Mouse (Mus musculus): ENCODE data around the gene Sox8. TPM values are rescaled to one million over a fixed set of nuclear protein-coding genes. Genes with fewer than 3 reads are reported as not detected.
A peak's percentile ranks its signal among the peaks of the same experiment; 100 is the strongest.

The Sox8 gene
- polyA plus RNA-seq, 1 experiment = not detected

- H3K4me3 ChIP-seq (ENCODE audit: insufficient read depth, low read depth, low read length) = no peak overlapping the region
- no peak for TF ChIP-seq CTCF (IDR thresholded peaks at IDR 0.05; ENCODE audit: insufficient read depth, low read depth, low read length)
- TF ChIP-seq POLR2A (IDR thresholded peaks at IDR 0.05; ENCODE audit: insufficient read depth, low read depth, low read length) = no peak
- H3K4me1 ChIP-seq (ENCODE audit: control insufficient read depth, insufficient read depth, low read length) = peaks cover 44% of the 10 kb centered on the region
- 38% methylated on average over 6 of the region's 6 CpGs for WGBS
- 0 out of 2 replicates have a peak overlapping the region, but pooled peaks have one; percentile 24 for H3K27ac ChIP-seq (ENCODE audit: insufficient read depth, low read depth, low read length)
These were observed 5.2 kb downstream of the Sox8 start for GRCm38 (mm10) chr17:25565244-25565643.

- Histone ChIP-seq H3K27ac (ENCODE audit: insufficient read depth, low read depth, low read length) (no peak overlapping the region), H3K4me1 (ENCODE audit: control insufficient read depth, insufficient read depth, low read length) (peaks cover 37% of the 10 kb centered on the region), H3K4me3 (ENCODE audit: insufficient read depth, low read depth, low read length) (no peak overlapping the region)
- WGBS = 65% methylated on average over 5 of the region's 5 CpGs
- TF ChIP-seq CTCF (IDR thresholded peaks at IDR 0.05; ENCODE audit: insufficient read depth, low read depth, low read length) (no peak), POLR2A (IDR thresholded peaks at IDR 0.05; ENCODE audit: insufficient read depth, low read depth, low read length) (no peak)
These were observed 6.0 kb downstream of the Sox8 start for GRCm38 (mm10) chr17:25564481-25564880.

- peaks cover 28% of the 10 kb centered on the region for H3K4me1 ChIP-seq (ENCODE audit: control insufficient read depth, insufficient read depth, low read length)
- no peak for TF ChIP-seq POLR2A (IDR thresholded peaks at IDR 0.05; ENCODE audit: insufficient read depth, low read depth, low read length)
- no peak for TF ChIP-seq CTCF (IDR thresholded peaks at IDR 0.05; ENCODE audit: insufficient read depth, low read depth, low read length)
- WGBS = 63% methylated on average over 16 of the region's 16 CpGs
These were observed 9.1 kb downstream of the Sox8 start for GRCm38 (mm10) chr17:25561223-25562028.

GRCm38 (mm10) chr17:25560554-25561222, 9.8 kb downstream of the Sox8 start:
- 59% methylated on average over 5 of the region's 5 CpGs for WGBS
- Histone ChIP-seq H3K4me1 (ENCODE audit: control insufficient read depth, insufficient read depth, low read length) (peaks cover 32% of the 10 kb centered on the region), H3K4me3 (ENCODE audit: insufficient read depth, low read depth, low read length) (no peak overlapping the region), H3K27ac (ENCODE audit: insufficient read depth, low read depth, low read length) (peak overlapping the region; percentile 57)
- TF ChIP-seq POLR2A (IDR thresholded peaks at IDR 0.05; ENCODE audit: insufficient read depth, low read depth, low read length) = no peak
- no peak for TF ChIP-seq CTCF (IDR thresholded peaks at IDR 0.05; ENCODE audit: insufficient read depth, low read depth, low read length)

More at GRCm38 (mm10) chr17:25561223-25562028, 9.1 kb downstream of the Sox8 start:
- Histone ChIP-seq H3K27ac (ENCODE audit: insufficient read depth, low read depth, low read length) (peak overlapping the region; percentile 57; the same call in 1 of the 2 replicates), H3K4me3 (ENCODE audit: insufficient read depth, low read depth, low read length) (no peak overlapping the region)

GRCm38 (mm10) chr17:25559634-25560033, 10.9 kb downstream of the Sox8 start:
- 59% methylated on average over 4 of the region's 4 CpGs for WGBS
- no peak overlapping the region for H3K4me3 ChIP-seq (ENCODE audit: insufficient read depth, low read depth, low read length)
- TF ChIP-seq POLR2A (IDR thresholded peaks at IDR 0.05; ENCODE audit: insufficient read depth, low read depth, low read length) (no peak), CTCF (IDR thresholded peaks at IDR 0.05; ENCODE audit: insufficient read depth, low read depth, low read length) (no peak)
- no peak overlapping the region for H3K27ac ChIP-seq (ENCODE audit: insufficient read depth, low read depth, low read length)
- peaks cover 31% of the 10 kb centered on the region for H3K4me1 ChIP-seq (ENCODE audit: control insufficient read depth, insufficient read depth, low read length)

- TF ChIP-seq POLR2A (IDR thresholded peaks at IDR 0.05; ENCODE audit: insufficient read depth, low read depth, low read length) (no peak; the same call in 1 of the 2 replicates), CTCF (IDR thresholded peaks at IDR 0.05; ENCODE audit: insufficient read depth, low read depth, low read length) (no peak)
- WGBS = 14% methylated on average over 21 of the region's 21 CpGs
- peak overlapping the region; percentile 85 for H3K27ac ChIP-seq (ENCODE audit: insufficient read depth, low read depth, low read length)
- H3K4me1 ChIP-seq (ENCODE audit: control insufficient read depth, insufficient read depth, low read length) = peaks cover 31% of the 10 kb centered on the region
- peak overlapping the region; percentile 4; the same call in 1 of the 2 replicates for H3K4me3 ChIP-seq (ENCODE audit: insufficient read depth, low read depth, low read length)
These were observed 13.7 kb downstream of the Sox8 start for GRCm38 (mm10) chr17:25556630-25557354.

- H3K4me3 ChIP-seq (ENCODE audit: insufficient read depth, low read depth, low read length) = peak overlapping the region; percentile 4; the same call in 1 of the 2 replicates
- peaks cover 29% of the 10 kb centered on the region for H3K4me1 ChIP-seq (ENCODE audit: control insufficient read depth, insufficient read depth, low read length)
- TF ChIP-seq CTCF (IDR thresholded peaks at IDR 0.05; ENCODE audit: insufficient read depth, low read depth, low read length) (no peak), POLR2A (IDR thresholded peaks at IDR 0.05; ENCODE audit: insufficient read depth, low read depth, low read length) (no peak; the same call in 1 of the 2 replicates)
- WGBS = 11% methylated on average over 29 of the region's 29 CpGs
- H3K27ac ChIP-seq (ENCODE audit: insufficient read depth, low read depth, low read length) = peak overlapping the region; percentile 85
These were observed 14.5 kb downstream of the Sox8 start for GRCm38 (mm10) chr17:25555666-25556629.

- no peak overlapping the region for H3K4me3 ChIP-seq (ENCODE audit: insufficient read depth, low read depth, low read length)
- peaks cover 23% of the 10 kb centered on the region for H3K4me1 ChIP-seq (ENCODE audit: control insufficient read depth, insufficient read depth, low read length)
- WGBS = 69% methylated on average over 3 of the region's 3 CpGs
- no peak for TF ChIP-seq POLR2A (IDR thresholded peaks at IDR 0.05; ENCODE audit: insufficient read depth, low read depth, low read length)
- TF ChIP-seq CTCF (IDR thresholded peaks at IDR 0.05; ENCODE audit: insufficient read depth, low read depth, low read length) = no peak
- H3K27ac ChIP-seq (ENCODE audit: insufficient read depth, low read depth, low read length) = peak overlapping the region; percentile 85
These were observed 15.3 kb downstream of the Sox8 start for GRCm38 (mm10) chr17:25555159-25555558.
